Mouse (Mus musculus) brain, embryonic 14.5 days (tissue): ENCODE measurements around the gene Tpsb2.

Experiments
- CTCF ChIP-seq: fragments of 200-500 bp; IDR thresholded peaks from 2 replicates; pipeline ENCODE4 v1.5.1; 2012; ENCODE audit warnings: inconsistent platforms, mild to moderate bottlenecking, moderate library complexity, borderline replicate concordance; ENCODE audit not compliant: insufficient read depth, insufficient read length; ENCODE audit errors: extremely low read depth
- POLR2A ChIP-seq: fragments of 200-500 bp; IDR thresholded peaks from 2 replicates; pipeline ENCODE4 v1.6.1; 2012; ENCODE audit warnings: mild to moderate bottlenecking, inconsistent platforms, borderline replicate concordance; ENCODE audit not compliant: poor library complexity, insufficient read depth, insufficient read length, severe bottlenecking; ENCODE audit errors: extremely low read depth

GRCm38 (mm10) chr17:25398520-25398838 lies 32.4 kb downstream of the Tpsb2 start:
- TF ChIP-seq CTCF = no peak
- TF ChIP-seq POLR2A = no peak
